Mouse (Mus musculus) CD4-positive helper T cell, adult 2 months (primary cell): ENCODE data around the gene Npas1.
A peak's percentile ranks its signal among the peaks of the same experiment; 100 is the strongest.

Experiments used
- DNase-seq: peaks from one replicate; pipeline ENCODE4 v3.0.0-alpha.2; 2012; ENCODE audit warnings: low read depth, missing footprints, low spot score

Npas1 gene

DNA sequence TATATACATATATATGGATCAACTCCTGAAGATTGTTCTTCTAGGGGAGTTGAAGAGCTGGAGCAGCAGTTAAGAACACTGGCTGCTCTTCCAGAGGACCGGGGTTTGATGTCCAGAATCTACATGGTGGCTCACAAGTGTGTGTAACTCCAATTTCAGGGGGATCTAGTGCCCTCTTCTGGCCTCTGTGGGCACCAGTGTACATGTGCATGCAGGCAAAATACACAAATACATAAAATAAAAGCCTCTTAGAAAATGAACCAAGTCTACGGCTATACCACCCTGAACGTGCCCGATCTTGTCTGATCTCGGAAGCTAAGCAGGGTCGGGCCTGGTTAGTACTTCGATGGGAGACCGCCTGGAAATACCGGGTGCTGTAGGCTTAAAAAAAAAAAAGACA, 6.0 kb downstream of the Npas1 start:
- no peak for DNase-seq

DNA sequence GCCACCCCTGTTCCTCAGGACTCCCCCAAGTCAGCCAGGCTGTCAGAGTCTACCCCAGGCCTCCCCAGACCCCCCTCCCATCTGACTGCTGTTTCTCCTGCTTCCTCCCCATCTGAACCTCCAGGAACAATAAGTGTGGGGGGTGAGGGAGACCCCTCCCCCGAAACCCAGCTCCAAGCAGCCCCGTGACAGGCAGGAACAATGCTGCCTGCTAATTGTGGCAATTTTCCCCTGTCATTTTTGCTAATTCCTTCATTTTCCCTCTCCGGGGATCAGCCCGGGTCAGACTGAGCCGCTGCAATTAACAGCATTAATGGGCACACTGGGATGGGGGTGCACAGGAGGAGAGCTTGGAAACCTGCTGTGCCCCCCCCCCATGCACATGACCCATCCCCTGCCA, 9.4 kb downstream of the Npas1 start:
- no peak for DNase-seq

GRCm38 (mm10) chr7:16466565-16466964, 11.0 kb downstream of the Npas1 start:
- DNase-seq = peak; percentile 61

DNA sequence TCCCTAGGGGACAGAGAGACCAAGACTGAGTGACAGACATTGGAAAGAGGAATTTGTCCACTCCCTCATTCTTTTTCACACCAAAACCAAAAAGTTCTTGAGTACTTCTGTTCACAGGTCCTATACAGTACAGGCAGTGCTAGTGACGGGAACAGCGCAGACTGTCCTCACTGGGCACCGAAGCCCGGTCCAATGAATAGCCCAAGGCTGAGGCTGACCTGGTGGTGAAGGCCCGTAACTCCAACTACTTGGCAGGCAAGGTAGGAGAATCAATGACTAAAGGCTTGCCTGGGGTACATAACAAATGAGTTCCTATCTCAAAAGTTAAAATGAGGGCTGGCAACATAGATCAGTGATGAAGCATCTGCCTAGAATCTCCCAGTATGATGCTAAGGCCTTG, 12.0 kb downstream of the Npas1 start:
- no peak for DNase-seq

DNA sequence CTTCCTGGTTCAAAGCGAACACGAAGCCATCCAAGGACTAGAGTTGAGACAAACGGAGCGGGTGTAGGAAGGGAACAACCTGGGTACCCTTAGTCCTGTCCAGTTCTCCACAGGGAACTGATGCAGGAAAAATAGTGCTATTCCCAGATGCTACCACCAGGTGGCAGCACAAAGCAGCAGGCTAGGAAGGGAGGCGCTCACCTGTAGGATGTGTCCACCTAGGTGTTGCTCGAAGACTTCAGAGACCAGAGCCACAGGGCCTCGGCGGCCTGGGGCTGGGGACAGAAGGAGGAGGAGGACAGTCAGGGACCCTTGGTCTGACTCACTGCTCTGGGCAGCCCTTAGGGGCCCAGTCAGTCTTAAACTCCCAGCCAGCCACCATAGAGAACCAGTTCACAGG, 12.4 kb downstream of the Npas1 start:
- peak; percentile 69 for DNase-seq

DNA sequence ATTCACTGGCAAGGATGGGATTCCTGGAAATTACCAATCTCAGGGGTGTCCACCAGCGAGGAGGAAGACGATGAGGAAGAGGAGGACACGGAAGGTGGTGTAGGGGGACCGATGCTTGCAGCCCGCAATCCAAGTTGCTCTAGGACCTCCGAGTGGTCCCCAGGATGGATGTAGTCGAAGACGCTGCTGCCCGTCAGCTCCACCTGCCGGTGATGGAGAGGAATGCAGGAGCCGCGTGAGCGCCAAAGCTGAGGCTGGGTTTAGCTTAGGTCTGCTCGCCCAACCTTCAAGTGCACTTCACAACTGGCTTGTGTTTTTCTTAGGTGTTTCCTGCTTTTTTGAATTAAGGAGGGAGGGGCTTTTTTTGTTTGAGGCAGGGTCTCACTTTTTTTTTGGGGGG, 14.3 kb downstream of the Npas1 start:
- peak; percentile 78 for DNase-seq

GRCm38 (mm10) chr7:16461705-16462104, 15.8 kb downstream of the Npas1 start:
- no peak for DNase-seq

- no peak for DNase-seq
These were observed 16.4 kb downstream of the Npas1 start for GRCm38 (mm10) chr7:16461151-16461550.

DNA sequence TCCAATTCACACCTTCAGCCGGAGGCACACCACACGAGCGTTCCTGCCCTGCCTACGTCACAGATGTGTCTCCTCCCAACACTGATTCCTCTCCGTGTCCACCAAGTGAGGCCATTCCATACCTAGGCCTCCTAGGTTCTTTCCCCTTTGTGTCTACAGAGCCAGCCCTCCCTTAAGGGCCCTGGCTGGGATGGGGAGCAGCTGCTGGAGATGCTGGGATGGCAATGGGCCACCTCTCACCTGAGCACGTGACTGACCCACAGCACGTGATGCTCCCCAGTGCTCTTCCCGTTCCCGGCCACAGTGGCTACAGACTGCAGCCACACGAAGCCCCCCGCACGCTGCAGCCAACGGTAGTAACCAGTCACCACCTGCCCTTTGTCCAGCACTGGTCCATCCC, 17.0 kb downstream of the Npas1 start:
- DNase-seq = no peak

GRCm38 (mm10) chr7:16456289-16456688, 21.2 kb downstream of the Npas1 start:
- DNase-seq = no peak

GRCm38 (mm10) chr7:16455016-16455415, 22.5 kb downstream of the Npas1 start:
- no peak for DNase-seq

DNA sequence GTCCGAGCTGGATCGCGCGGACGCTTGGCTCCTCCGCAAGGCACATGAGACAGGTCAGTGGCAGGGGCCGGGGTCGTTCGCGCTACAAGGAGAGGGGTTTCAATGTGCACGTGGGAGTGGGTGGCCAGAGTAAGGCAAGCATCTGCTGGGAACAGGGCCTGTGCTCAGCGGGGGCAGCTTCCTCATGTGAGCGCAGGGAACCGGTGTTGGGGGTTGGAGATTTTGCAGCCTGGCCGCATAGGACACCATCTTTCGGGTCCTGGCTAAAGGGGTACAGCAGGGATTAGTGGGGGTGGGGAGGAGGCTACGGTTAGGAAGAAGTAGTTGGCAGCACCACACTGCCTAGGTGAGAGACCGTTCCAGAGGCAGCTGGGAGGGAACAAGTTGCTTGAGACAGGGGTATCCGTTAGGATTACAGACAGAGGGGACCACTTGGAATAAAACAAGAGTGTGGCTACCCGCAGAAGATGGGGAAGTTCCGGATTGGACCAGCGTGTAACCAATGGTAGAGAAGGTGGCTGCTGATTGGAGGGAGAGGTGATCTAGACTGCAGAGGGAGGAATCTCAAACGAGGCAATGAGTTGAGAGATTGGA, 24.3 kb downstream of the Npas1 start:
- peak; percentile 64 for DNase-seq

DNA sequence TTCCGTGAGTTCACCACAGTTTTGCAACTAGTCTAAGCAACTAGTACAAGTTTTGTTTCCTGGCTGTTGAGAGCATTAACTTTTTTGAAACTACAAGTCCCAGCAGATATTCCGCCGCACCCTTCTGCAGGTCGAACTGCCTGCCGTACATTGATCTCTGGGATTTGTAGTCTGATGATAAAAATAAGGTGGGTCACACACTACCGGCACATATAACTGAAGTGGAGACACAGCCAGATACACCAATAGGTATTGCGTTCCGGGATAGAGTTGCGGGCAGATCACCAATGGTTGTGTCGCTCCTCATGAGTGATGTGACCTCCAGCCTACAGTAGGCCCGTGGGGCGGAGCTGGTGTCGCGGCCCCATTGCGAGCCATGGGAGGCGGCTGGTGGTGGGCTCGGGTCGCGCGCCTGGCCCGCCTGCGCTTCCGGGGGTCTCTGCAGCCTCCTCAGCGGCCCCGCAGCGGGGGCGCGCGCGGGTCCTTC, 24.9 kb downstream of the Npas1 start, which contains the start of gene Tmem160:
Gene Tmem160, plus strand, starts transcription at position 193 of the 487 bp plus-strand sequence.
- DNase-seq = peak; percentile 95

- no peak for DNase-seq
These were observed 25.9 kb downstream of the Npas1 start for GRCm38 (mm10) chr7:16451656-16452055.

DNA sequence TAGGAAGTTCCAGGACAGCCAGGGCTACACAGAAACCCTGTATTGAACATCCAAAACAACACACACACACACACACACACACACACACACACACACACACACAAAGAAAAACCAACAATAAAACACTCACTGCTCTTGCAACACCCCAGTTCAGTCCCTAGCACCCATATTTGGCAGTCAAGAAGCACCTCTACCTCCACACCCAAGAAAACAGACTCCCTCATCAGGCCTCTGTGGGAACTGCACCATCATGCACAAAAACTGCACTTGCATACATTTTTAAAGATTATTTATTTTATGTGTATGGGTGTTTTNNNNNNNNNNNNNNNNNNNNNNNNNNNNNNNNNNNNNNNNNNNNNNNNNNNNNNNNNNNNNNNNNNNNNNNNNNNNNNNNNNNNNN, 36.3 kb downstream of the Npas1 start:
- DNase-seq = peak; percentile 42

- DNase-seq = no peak
These were observed 42.4 kb downstream of the Npas1 start for GRCm38 (mm10) chr7:16435088-16435487.

- no peak for DNase-seq
These were observed 44.1 kb downstream of the Npas1 start for GRCm38 (mm10) chr7:16433352-16433971.

DNA sequence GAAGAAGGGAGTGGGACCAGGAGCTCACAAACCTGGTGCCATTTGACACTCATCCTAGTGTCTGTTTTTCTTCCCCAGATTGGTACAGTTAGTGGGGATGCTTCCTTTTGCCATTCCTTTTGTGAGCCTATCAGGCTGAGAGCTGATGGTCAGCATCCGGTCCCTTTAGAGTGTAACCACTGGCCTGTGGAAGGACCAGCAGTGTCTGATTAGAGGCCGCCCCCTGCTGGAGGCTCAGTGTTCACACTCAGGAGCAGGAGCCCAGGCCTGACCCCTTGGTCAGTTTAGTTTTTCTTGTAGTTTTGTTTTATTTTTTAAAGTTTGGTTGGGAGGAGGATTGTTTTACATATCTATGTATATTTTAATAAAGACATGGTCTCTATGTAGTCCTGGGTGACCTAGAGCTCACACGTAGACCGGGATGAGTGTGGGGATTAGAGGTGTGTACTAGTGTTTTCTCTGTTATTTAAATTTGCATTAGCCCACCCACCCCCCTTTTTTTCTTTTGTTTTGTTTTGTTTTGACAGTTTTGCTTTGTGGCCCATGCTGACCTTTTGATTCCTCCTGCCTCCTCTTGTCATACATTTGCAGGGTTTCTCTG, 51.3 kb downstream of the Npas1 start:
- peak; percentile 57 for DNase-seq

- no peak for DNase-seq
These were observed 51.8 kb downstream of the Npas1 start for GRCm38 (mm10) chr7:16425721-16426120.

DNA sequence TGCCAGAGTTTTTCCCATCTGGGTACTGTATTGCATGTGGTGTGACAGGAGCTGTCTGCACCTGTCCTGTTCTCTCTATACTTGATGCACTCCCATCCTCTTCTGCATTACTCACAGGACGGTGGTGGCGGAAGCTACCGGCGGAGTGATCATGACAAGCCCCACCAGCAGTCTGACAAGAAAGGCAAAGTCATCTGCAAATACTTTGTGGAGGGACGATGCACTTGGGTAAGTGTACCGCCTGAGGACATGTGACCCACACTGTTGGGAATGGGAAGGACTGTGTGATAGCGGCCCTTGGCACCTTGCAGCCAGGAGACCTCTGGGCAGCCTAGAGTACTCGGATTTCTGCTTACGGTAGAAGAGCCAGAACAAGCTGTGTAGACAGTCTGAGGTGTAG, 53.8 kb downstream of the Npas1 start:
- DNase-seq = no peak

- DNase-seq = no peak
These were observed 55.2 kb downstream of the Npas1 start for GRCm38 (mm10) chr7:16422222-16422856.

DNA sequence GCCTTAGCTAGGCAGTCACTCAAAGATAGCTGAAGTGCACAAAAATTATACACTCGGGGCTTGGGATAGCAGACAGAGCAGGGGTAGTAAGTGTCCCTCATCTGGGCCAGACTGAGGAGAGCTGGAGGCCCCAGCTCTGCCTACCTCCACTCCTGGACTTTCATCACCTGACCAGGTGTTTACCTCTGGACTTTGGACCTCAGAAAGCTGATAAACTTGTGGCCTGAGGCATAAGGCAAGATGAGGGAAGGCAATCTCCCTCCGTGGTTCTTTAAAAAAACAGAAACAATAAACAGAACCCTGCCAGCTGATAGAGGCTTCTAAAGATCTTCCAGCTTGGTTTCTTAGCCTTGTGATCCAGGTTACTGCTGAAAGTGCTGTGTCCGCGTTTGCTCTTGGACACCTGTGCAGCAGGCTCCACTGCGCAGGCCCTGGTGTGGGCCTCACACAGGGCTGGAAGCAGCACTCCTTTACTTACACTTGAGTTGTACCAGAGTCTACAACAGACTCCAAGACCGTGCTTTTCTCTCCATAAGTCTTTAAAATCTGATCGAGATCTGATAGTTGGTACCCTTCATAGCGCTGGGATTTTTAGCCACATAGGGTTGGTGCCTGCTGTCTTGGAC, 56.9 kb downstream of the Npas1 start:
- DNase-seq = no peak
